Mouse (Mus musculus) neural tube, embryonic 12.5 days (tissue): ENCODE measurements around the gene Cnst. TPM values are rescaled to one million over a fixed set of nuclear protein-coding genes. Genes with fewer than 3 reads are reported as not detected.

Experiments
- ATAC-seq: fragments of 200-750 bp; cut with Nextera tagmentation; 2 replicates; pipeline ENCODE4 v1.8.0; 2017; ENCODE audit warnings: low read depth, mild to moderate bottlenecking, moderate TSS enrichment, moderate library complexity; ENCODE audit not compliant: low FRiP score
- H3K27ac ChIP-seq: fragments of 300-500 bp; sonication (generic); 2 replicates; pipeline ENCODE4 v1.5.1; 2016
- H3K27me3 ChIP-seq: fragments of 300-500 bp; sonication (generic); replicated peaks from 2 replicates; pipeline ENCODE4 v1.6.1; 2016; ENCODE audit warnings: mild to moderate bottlenecking
- H3K36me3 ChIP-seq: fragments of 300-500 bp; sonication (generic); 2 replicates; pipeline ENCODE4 v1.6.1; 2016; ENCODE audit warnings: mild to moderate bottlenecking
- H3K4me1 ChIP-seq: fragments of 300-500 bp; sonication (generic); 2 replicates; pipeline ENCODE4 v1.6.1; 2016
- H3K4me2 ChIP-seq: fragments of 300-500 bp; sonication (generic); replicated peaks from 2 replicates; pipeline ENCODE4 v1.6.1; 2016; ENCODE audit warnings: mild to moderate bottlenecking
- H3K4me3 ChIP-seq: fragments of 300-500 bp; sonication (generic); 2 replicates; pipeline ENCODE4 v1.5.1; 2016
- H3K9ac ChIP-seq: fragments of 300-500 bp; sonication (generic); 2 replicates; pipeline ENCODE4 v1.6.1; 2016; ENCODE audit warnings: mild to moderate bottlenecking
- H3K9me3 ChIP-seq: fragments of 300-500 bp; sonication (generic); 2 replicates; pipeline ENCODE4 v1.6.1; 2016; ENCODE audit warnings: mild to moderate bottlenecking
- WGBS: fragments of 180-500 bp; shearing (Covaris S2); methylation state at CpG from one replicate; pipeline ENCODE4 v1.1.7; 2016; 5-methylcytosine and 5-hydroxymethylcytosine counted together
- polyA plus RNA-seq: library from polyadenylated mRNA; unstranded; fragments of >200 nt; fragmentation: Nextera tagmentation; extraction: Ambion mirVana; gene quantifications from 2 replicates; pipeline ENCODE4 v1.2.1, GENCODE M21; 2016

The Cnst gene
- polyA plus RNA-seq, 1 experiment from 2014 or later, result 39.7 TPM

DNA sequence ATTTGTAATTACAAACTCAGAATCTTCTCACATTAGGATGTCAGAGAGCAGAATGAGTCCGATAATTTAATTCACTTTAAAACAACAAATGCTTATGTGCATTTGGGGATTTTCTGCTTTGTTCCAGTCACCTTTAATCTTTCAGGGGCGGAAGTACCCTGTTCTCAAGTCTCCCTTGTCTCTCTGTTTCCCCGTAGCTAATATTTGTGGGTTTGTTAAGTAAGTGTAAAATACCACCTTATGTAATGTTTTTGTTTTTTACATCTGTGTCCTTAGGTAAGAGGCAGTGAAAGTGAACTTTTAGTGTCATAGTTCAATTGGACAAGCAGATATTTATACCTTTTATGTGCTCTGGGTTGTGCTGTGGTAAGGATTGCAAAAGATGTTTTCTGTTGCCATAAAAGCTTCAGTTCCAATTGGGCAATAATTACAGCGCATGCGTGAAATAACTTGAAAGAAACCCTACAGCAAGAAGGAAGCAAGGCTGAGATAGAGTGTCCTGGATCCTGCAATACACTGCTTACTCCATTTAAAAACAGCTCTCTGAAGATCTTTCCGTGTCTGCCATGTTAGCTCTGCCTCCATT lies 14.8 kb downstream of the Cnst start:
- Histone ChIP-seq H3K4me3 (no peak overlapping the region), H3K4me2 (no peak overlapping the region), H3K9me3 (no peaks in the 10 kb centered on the region), H3K9ac (no peak overlapping the region), H3K36me3 (no peaks in the 10 kb centered on the region), H3K27ac (no peak overlapping the region), H3K27me3 (no peaks in the 10 kb centered on the region), H3K4me1 (peaks cover 7% of the 10 kb centered on the region; the same call in 1 of the 2 replicates)
- ATAC-seq, result no peak
- 90% methylated on average over 6 of the region's 6 CpGs for WGBS

- no peak overlapping the region for H3K4me2 ChIP-seq
- no peak for ATAC-seq
- no peaks in the 10 kb centered on the region for H3K9me3 ChIP-seq
- H3K4me1 ChIP-seq, result peaks cover 16% of the 10 kb centered on the region
- H3K9ac ChIP-seq, result no peak overlapping the region
- H3K4me3 ChIP-seq, result no peak overlapping the region
- H3K27me3 ChIP-seq, result no peaks in the 10 kb centered on the region
- H3K36me3 ChIP-seq, result no peaks in the 10 kb centered on the region
- WGBS, result 84% methylated on average over 4 of the region's 4 CpGs
- H3K27ac ChIP-seq, result no peak overlapping the region
These were observed 17.0 kb downstream of the Cnst start for GRCm38 (mm10) chr1:179563211-179563610.

DNA sequence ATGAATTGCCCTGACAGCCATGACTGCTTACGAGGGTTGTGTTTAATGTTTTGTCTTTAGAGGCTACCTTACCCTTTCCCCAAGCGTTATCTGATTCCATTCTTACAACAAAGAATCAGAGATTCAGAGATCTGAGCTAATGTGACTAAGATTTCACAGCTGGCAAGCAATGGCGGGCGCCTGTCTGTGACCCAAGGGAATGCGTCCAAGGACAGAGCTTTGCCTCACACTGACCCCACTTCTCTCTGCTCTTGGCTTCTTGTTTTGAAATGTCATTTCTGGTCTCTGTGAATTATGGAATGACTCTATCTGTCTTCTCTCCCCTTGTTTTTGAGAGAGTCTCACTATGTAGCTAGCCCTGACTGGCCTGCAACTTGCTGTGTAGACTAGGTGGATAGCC lies 17.8 kb downstream of the Cnst start:
- no peaks in the 10 kb centered on the region for H3K27me3 ChIP-seq
- 73% methylated on average over 5 of the region's 5 CpGs for WGBS
- H3K36me3 ChIP-seq, result no peaks in the 10 kb centered on the region
- no peak overlapping the region for H3K27ac ChIP-seq
- H3K9ac ChIP-seq, result no peak overlapping the region
- no peak for ATAC-seq
- no peak overlapping the region for H3K4me2 ChIP-seq
- H3K4me3 ChIP-seq, result no peak overlapping the region
- no peaks in the 10 kb centered on the region for H3K9me3 ChIP-seq
- peaks cover 16% of the 10 kb centered on the region for H3K4me1 ChIP-seq

DNA sequence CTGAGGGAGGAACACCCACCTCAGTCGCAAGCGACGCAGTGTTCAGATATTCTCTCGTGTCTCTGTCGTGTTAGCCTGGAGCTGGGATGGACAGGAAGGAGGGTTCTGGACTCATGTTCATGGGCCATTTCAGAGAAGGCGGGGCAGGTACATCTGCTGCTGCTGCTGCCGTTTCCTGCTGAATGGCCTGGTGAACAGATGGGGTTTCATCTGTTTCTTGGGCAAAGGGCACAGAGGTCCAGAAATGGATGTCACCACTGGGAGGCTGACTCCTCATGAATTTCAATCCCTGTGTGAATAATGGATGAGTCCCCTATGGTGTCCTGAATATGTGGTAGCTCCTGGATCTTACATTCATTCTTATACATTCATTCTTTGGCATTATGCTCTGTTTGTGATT lies 21.4 kb downstream of the Cnst start:
- Histone ChIP-seq H3K9ac (no peak overlapping the region), H3K27ac (0 out of 2 replicates have a peak overlapping the region, but pooled peaks have one; percentile 15), H3K27me3 (no peaks in the 10 kb centered on the region), H3K9me3 (no peaks in the 10 kb centered on the region), H3K36me3 (no peaks in the 10 kb centered on the region), H3K4me1 (peaks cover 16% of the 10 kb centered on the region), H3K4me2 (no peak overlapping the region; the same call in 1 of the 2 replicates), H3K4me3 (no peak overlapping the region)
- peak; percentile 68 for ATAC-seq
- 44% methylated on average over 7 of the region's 7 CpGs for WGBS

DNA sequence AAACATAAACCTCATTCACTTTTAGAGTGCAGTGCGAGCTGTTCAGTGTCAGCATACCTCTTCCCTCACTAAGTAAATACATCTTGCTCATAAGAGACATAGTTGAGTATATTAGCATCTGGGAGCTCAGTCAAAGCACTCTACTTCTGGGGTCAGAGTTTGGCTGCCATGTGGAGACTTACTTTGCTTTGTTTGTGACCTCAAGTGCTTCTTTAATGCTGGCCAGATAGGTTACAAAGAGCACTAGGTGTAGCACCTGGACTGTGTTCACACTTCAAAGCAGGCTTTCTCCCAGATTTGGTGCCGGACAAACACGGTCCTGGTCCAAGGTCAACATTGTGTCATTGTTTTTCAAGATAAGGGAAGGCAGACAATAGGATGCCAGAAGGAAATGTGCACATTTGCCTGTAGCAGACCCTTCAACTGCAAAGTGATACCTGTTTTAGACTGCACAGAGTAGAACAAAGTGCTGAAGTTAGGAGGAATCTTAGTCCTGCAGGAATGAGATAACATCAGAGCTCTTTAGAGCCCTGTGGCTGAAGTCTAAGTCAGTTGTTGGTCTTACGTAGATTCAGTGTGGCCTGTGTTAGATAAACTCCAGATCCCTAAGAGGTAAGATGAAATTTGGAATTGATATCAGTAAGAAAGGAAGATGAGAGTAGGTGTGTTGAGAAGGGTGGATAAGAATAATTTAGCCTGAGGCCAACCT lies 22.7 kb downstream of the Cnst start:
- Histone ChIP-seq H3K9me3 (no peaks in the 10 kb centered on the region), H3K27me3 (no peaks in the 10 kb centered on the region), H3K4me2 (no peak overlapping the region), H3K27ac (no peak overlapping the region), H3K4me1 (peaks cover 10% of the 10 kb centered on the region), H3K4me3 (no peak overlapping the region), H3K36me3 (no peaks in the 10 kb centered on the region), H3K9ac (no peak overlapping the region)
- 89% methylated on average over 4 of the region's 4 CpGs for WGBS
- ATAC-seq, result no peak

GRCm38 (mm10) chr1:179570482-179570881 lies 24.3 kb downstream of the Cnst start:
- H3K36me3 ChIP-seq, result no peaks in the 10 kb centered on the region
- H3K9me3 ChIP-seq, result no peaks in the 10 kb centered on the region
- H3K9ac ChIP-seq, result no peak overlapping the region
- H3K4me3 ChIP-seq, result no peak overlapping the region
- peaks cover 16% of the 10 kb centered on the region for H3K4me1 ChIP-seq
- H3K27me3 ChIP-seq, result no peaks in the 10 kb centered on the region
- no peak for ATAC-seq
- no peak overlapping the region for H3K4me2 ChIP-seq
- H3K27ac ChIP-seq, result no peak overlapping the region
- WGBS, result 92% methylated on average over 1 of the region's 1 CpGs

DNA sequence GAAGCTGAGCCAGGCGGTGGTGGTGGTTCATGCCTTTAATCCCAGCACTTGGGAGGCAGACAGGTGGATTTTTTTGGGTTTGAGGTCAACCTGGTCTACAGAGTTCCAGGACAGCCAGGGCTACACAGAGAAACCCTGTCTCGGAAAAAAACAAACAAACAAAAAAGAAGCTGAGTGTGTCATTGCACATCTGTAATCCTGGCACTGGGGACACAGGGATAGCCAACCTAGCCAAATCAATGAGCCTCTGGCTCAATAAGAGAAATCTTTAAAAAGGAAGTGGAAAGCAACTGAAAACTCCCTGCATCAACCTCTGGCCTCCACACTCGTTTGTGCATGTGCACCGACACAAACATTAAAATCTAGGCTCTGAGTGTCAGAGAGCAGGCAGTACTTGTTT lies 25.5 kb downstream of the Cnst start:
- no peak for ATAC-seq
- no peaks in the 10 kb centered on the region for H3K36me3 ChIP-seq
- H3K9ac ChIP-seq, result no peak overlapping the region
- H3K27me3 ChIP-seq, result no peaks in the 10 kb centered on the region
- peaks cover 16% of the 10 kb centered on the region for H3K4me1 ChIP-seq
- H3K27ac ChIP-seq, result no peak overlapping the region
- no peak overlapping the region for H3K4me3 ChIP-seq
- H3K4me2 ChIP-seq, result no peak overlapping the region
- WGBS, result 92% methylated on average over 4 of the region's 4 CpGs
- no peaks in the 10 kb centered on the region for H3K9me3 ChIP-seq

DNA sequence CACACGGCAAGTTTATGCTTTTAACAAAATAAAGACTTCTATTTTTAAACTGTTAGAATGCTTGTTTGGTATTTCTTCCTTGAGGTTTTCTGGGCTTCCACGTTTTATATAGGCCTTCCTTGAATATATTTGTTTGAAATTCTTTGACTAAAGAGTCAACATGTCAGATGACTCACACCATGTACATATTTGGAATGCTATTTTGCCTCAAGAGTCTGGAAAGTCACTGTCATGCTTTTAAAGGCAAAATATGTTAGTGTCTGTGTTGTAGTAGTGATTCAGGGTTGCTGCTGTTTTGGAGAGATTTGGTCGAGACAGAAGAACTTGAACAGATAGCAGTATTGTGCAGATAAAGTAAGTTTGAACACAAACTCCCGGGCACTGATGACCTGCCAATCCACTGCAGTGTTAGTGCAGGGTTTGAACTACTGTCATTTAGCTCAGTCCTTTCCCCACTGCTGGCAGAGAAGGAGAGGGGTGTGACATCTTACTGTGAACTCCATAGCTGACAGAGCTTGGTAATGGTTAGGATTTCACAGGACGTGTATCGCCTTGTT lies 27.6 kb downstream of the Cnst start:
- H3K4me3 ChIP-seq, result no peak overlapping the region
- H3K27me3 ChIP-seq, result no peaks in the 10 kb centered on the region
- peaks cover 6% of the 10 kb centered on the region for H3K4me1 ChIP-seq
- no peaks in the 10 kb centered on the region for H3K36me3 ChIP-seq
- WGBS, result 79% methylated on average over 6 of the region's 6 CpGs
- no peak for ATAC-seq
- H3K4me2 ChIP-seq, result no peak overlapping the region
- no peak overlapping the region for H3K9ac ChIP-seq
- no peak overlapping the region for H3K27ac ChIP-seq
- no peaks in the 10 kb centered on the region for H3K9me3 ChIP-seq

DNA sequence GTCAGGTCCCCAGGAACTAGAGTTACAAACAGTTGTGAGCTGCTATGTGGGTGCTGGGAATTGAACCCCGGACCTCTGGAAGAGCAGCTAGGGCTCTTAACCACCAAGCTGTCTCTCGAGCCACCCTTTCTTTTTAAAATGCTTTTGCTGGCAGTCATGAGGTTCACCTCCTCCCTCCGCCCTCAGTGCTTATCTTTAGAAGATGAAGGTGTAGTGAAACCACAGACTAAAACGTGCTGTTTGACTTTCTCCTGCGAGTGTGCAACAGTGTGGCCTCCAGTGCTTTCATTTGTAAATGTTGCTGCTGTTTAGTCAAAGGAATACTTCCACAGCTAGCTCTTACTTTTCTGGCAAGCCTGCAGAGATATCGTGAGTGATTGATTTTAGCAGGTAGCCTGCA lies 32.5 kb downstream of the Cnst start:
- peaks cover 12% of the 10 kb centered on the region for H3K36me3 ChIP-seq
- 85% methylated on average over 6 of the region's 6 CpGs for WGBS
- H3K27ac ChIP-seq, result no peak overlapping the region
- ATAC-seq, result no peak
- H3K9me3 ChIP-seq, result no peaks in the 10 kb centered on the region
- no peak overlapping the region for H3K9ac ChIP-seq
- peaks cover 9% of the 10 kb centered on the region; the same call in 1 of the 2 replicates for H3K4me1 ChIP-seq
- no peaks in the 10 kb centered on the region for H3K27me3 ChIP-seq
- no peak overlapping the region for H3K4me2 ChIP-seq
- no peak overlapping the region for H3K4me3 ChIP-seq

GRCm38 (mm10) chr1:179580200-179580599 lies 34.0 kb downstream of the Cnst start:
- H3K4me1 ChIP-seq, result 0 out of 2 replicates have a peak, but pooled peaks cover 3% of the 10 kb centered on the region
- ATAC-seq, result no peak
- H3K9me3 ChIP-seq, result no peaks in the 10 kb centered on the region
- H3K4me2 ChIP-seq, result no peak overlapping the region
- no peak overlapping the region for H3K4me3 ChIP-seq
- no peak overlapping the region for H3K27ac ChIP-seq
- H3K9ac ChIP-seq, result no peak overlapping the region
- H3K36me3 ChIP-seq, result peaks cover 12% of the 10 kb centered on the region
- H3K27me3 ChIP-seq, result no peaks in the 10 kb centered on the region
- 75% methylated on average over 8 of the region's 8 CpGs for WGBS

DNA sequence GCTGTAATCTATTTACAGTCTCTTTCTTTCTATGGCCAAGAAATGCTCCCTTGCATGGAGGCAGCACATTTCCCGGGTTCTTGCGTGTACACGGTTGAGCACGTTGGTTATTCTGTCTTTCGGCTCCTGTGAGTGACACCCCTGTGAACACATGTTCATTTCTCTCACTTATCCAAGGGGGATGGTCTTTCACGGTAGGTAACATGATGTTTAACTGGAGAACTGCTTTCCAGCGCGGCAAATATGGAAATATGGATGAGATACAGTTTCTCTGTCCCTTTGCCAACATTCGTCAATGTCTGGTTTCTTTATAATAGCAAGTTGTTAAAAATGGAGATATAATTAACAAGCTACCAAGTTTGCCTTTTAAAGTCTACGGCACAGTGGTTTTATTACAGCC lies 35.3 kb downstream of the Cnst start:
- Histone ChIP-seq H3K27ac (no peak overlapping the region), H3K4me2 (no peak overlapping the region), H3K36me3 (peaks cover 12% of the 10 kb centered on the region), H3K4me1 (peaks cover 13% of the 10 kb centered on the region; the same call in 1 of the 2 replicates), H3K9me3 (no peaks in the 10 kb centered on the region), H3K9ac (no peak overlapping the region), H3K27me3 (no peaks in the 10 kb centered on the region), H3K4me3 (no peak overlapping the region)
- WGBS, result 79% methylated on average over 10 of the region's 10 CpGs
- ATAC-seq, result no peak

DNA sequence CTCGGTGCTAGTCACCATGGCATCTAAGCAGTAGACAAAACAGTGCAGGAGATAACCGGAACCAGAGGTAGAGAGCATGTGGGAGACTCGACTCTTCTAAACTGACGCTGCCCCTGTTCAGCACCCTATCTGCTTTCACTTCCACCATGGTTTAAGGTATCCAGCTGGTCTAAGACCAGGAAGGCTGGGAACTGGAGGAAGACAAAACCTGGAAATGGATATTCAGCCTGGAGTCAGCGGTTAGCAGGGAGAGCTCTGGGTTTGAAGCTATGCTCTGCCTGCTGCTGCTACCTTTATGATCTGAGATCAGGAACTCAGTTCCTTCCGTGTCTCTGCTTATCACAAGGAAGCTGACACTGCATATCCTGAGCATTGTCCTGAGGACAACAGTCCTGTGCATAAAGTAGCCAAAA lies 35.9 kb downstream of the Cnst start:
- peaks cover 12% of the 10 kb centered on the region for H3K36me3 ChIP-seq
- no peaks in the 10 kb centered on the region for H3K27me3 ChIP-seq
- H3K9me3 ChIP-seq, result no peaks in the 10 kb centered on the region
- ATAC-seq, result no peak
- peaks cover 17% of the 10 kb centered on the region for H3K4me1 ChIP-seq
- H3K4me2 ChIP-seq, result no peak overlapping the region
- 49% methylated on average over 6 of the region's 6 CpGs for WGBS
- no peak overlapping the region for H3K27ac ChIP-seq
- H3K4me3 ChIP-seq, result no peak overlapping the region
- H3K9ac ChIP-seq, result no peak overlapping the region
